Comparison of ENCODE assay signal across 8 mouse cellular contexts in genomic region chr4:134683008-134683407, GRCm38 (mm10). TPM values are rescaled to one million over a fixed set of nuclear protein-coding genes. Genes with fewer than 3 reads are reported as not detected.
DNase-seq lines count a peak whose midpoint lies in the region; ATAC-seq and TF ChIP-seq lines count a peak whose summit lies in the region.

No protein-coding gene starts in this region.

- H3K9me3 ChIP-seq in heart, embryonic 11.5 days (replicated peaks; ENCODE audit: control insufficient read depth, low read length) = no peaks in the 10 kb centered on the region; the same call in 1 of the 2 replicates
- H3K9me3 ChIP-seq in embryonic facial prominence, embryonic 14.5 days (ENCODE audit: control insufficient read depth, low read length) = peaks cover 8% of the 10 kb centered on the region; the same call in 1 of the 2 replicates
- H3K9me3 ChIP-seq in liver, embryonic 12.5 days (replicated peaks) = peaks cover 19% of the 10 kb centered on the region
- no peaks in the 10 kb centered on the region for H3K9me3 ChIP-seq in stomach, postnatal 0 days (ENCODE audit: control insufficient read depth, low read length)

- peak overlapping the region; percentile 39 for H3K9ac ChIP-seq in heart, embryonic 11.5 days (ENCODE audit: low read depth, low read length)
- H3K9ac ChIP-seq in embryonic facial prominence, embryonic 14.5 days (ENCODE audit: low read depth, low read length) = peak overlapping the region; percentile 27; the same call in 1 of the 2 replicates
- no peak overlapping the region for H3K9ac ChIP-seq in liver, embryonic 12.5 days
- H3K9ac ChIP-seq in stomach, postnatal 0 days (ENCODE audit: low read length) = 0 out of 2 replicates have a peak overlapping the region, but pooled peaks have one; percentile 8

- peaks cover 21% of the 10 kb centered on the region for H3K4me1 ChIP-seq in heart, embryonic 11.5 days (ENCODE audit: control insufficient read depth, insufficient read depth, low read length)
- peaks cover 20% of the 10 kb centered on the region for H3K4me1 ChIP-seq in embryonic facial prominence, embryonic 14.5 days (ENCODE audit: control insufficient read depth, insufficient read depth, low read length)
- peaks cover 18% of the 10 kb centered on the region for H3K4me1 ChIP-seq in liver, embryonic 12.5 days
- peaks cover 2% of the 10 kb centered on the region for H3K4me1 ChIP-seq in stomach, postnatal 0 days (replicated peaks; ENCODE audit: control insufficient read depth, insufficient read depth)

- H3K79me2 ChIP-seq in C2C12 (ENCODE audit: control insufficient read depth, insufficient read depth) = no peaks in the 10 kb centered on the region

- H3K27me3 ChIP-seq in heart, embryonic 11.5 days (ENCODE audit: control insufficient read depth, insufficient read depth, low read length) = no peaks in the 10 kb centered on the region
- no peaks in the 10 kb centered on the region for H3K27me3 ChIP-seq in C2C12 (ENCODE audit: control insufficient read depth, insufficient read depth, insufficient read length)
- H3K27me3 ChIP-seq in embryonic facial prominence, embryonic 14.5 days (replicated peaks; ENCODE audit: control insufficient read depth, insufficient read depth, low read length) = no peaks in the 10 kb centered on the region
- H3K27me3 ChIP-seq in liver, embryonic 12.5 days (replicated peaks) = 0 out of 2 replicates have a peak, but pooled peaks cover 4% of the 10 kb centered on the region
- H3K27me3 ChIP-seq in stomach, postnatal 0 days (ENCODE audit: control insufficient read depth, insufficient read depth, low read length) = no peaks in the 10 kb centered on the region

- H3K4me2 ChIP-seq in heart, embryonic 11.5 days = peak overlapping the region; percentile 27
- peak overlapping the region; percentile 40 for H3K4me2 ChIP-seq in embryonic facial prominence, embryonic 14.5 days (ENCODE audit: low read depth, low read length)
- H3K4me2 ChIP-seq in liver, embryonic 12.5 days = no peak overlapping the region; the same call in 1 of the 2 replicates
- peak overlapping the region; percentile 29 for H3K4me2 ChIP-seq in stomach, postnatal 0 days (replicated peaks; ENCODE audit: low read depth)

- H3ac ChIP-seq in C2C12 (ENCODE audit: control insufficient read depth, insufficient read length, low read depth) = peak overlapping the region; percentile 35

- H3K36me3 ChIP-seq in heart, embryonic 11.5 days (ENCODE audit: control insufficient read depth, insufficient read depth, low read length) = no peaks in the 10 kb centered on the region; the same call in 1 of the 2 replicates
- H3K36me3 ChIP-seq in C2C12 (ENCODE audit: control insufficient read depth, insufficient read depth) = no peaks in the 10 kb centered on the region
- no peaks in the 10 kb centered on the region for H3K36me3 ChIP-seq in embryonic facial prominence, embryonic 14.5 days (ENCODE audit: control insufficient read depth, insufficient read depth, low read length)
- H3K36me3 ChIP-seq in liver, embryonic 12.5 days = peaks cover 13% of the 10 kb centered on the region; the same call in 1 of the 2 replicates
- no peaks in the 10 kb centered on the region for H3K36me3 ChIP-seq in stomach, postnatal 0 days (ENCODE audit: control insufficient read depth, insufficient read depth, low read length)

- peak overlapping the region; percentile 46 for H3K27ac ChIP-seq in heart, embryonic 11.5 days (ENCODE audit: low read depth, low read length)
- peak overlapping the region; percentile 74 for H3K27ac ChIP-seq in embryonic facial prominence, embryonic 14.5 days (replicated peaks; ENCODE audit: low read depth, low read length)
- 0 out of 2 replicates have a peak overlapping the region, but pooled peaks have one; percentile 13 for H3K27ac ChIP-seq in liver, embryonic 12.5 days
- peak overlapping the region; percentile 49; the same call in 1 of the 2 replicates for H3K27ac ChIP-seq in stomach, postnatal 0 days (replicated peaks)

- no peak for TF ChIP-seq CTCF in C2C12 (IDR thresholded peaks at IDR 0.05; ENCODE audit: control insufficient read depth, insufficient read depth, insufficient read length)
- TF ChIP-seq CTCF in stomach, postnatal 0 days (IDR thresholded peaks at IDR 0.05; ENCODE audit: low read depth) = 0 out of 2 replicates have a peak, but pooled peaks have one; percentile 11

- no peak overlapping the region for H3K4me3 ChIP-seq in heart, embryonic 11.5 days (ENCODE audit: low read depth, low read length)
- no peak overlapping the region for H3K4me3 ChIP-seq in C2C12 (ENCODE audit: insufficient read depth, poor library complexity, severe bottlenecking)
- no peak overlapping the region for H3K4me3 ChIP-seq in embryonic facial prominence, embryonic 14.5 days (ENCODE audit: low read depth, low read length)
- H3K4me3 ChIP-seq in liver, embryonic 12.5 days = no peak overlapping the region
- H3K4me3 ChIP-seq in stomach, postnatal 0 days (ENCODE audit: low read depth, low read length) = no peak overlapping the region

- 38% methylated on average over 13 of the region's 13 CpGs for WGBS in heart, embryonic 11.5 days (ENCODE audit: insufficient replicate concordance)
- 16% methylated on average over 13 of the region's 13 CpGs for WGBS in embryonic facial prominence, embryonic 14.5 days
- 16% methylated on average over 13 of the region's 13 CpGs for WGBS in liver, embryonic 12.5 days (ENCODE audit: insufficient replicate concordance)
- 15% methylated on average over 13 of the region's 13 CpGs for WGBS in stomach, postnatal 0 days

- TF ChIP-seq EP300 in stomach, postnatal 0 days (optimal IDR thresholded peaks at IDR 0.05) = no peak

- ATAC-seq in heart, embryonic 11.5 days (replicated peaks; ENCODE audit: insufficient number of reproducible peaks, low FRiP score, low TSS enrichment) = no peak
- peak; percentile 83 for ATAC-seq in embryonic facial prominence, embryonic 14.5 days (ENCODE audit: low read depth)
- no peak for ATAC-seq in liver, embryonic 12.5 days
- ATAC-seq in stomach, postnatal 0 days (ENCODE audit: low FRiP score, low TSS enrichment) = peak; percentile 64

- no peak for DNase-seq in heart, adult 11 months
- DNase-seq in embryonic facial prominence, embryonic 14.5 days (ENCODE audit: low spot score) = peak; percentile 89
- DNase-seq in stomach, postnatal 0 days (ENCODE audit: low spot score) = peak; percentile 36
- no peak for DNase-seq in adrenal gland, adult 18-20 months (ENCODE audit: low spot score in 2 of 2)
- DNase-seq in thymus, adult 18-20 months = no peak

- no peaks in the 10 kb centered on the region for H3K79me3 ChIP-seq in C2C12 (ENCODE audit: low read depth)

TF ChIP-seq in C2C12, 6 proteins besides CTCF, POLR2A, EP300 and RAD21:
- no peak for TF ChIP-seq FOSL1 (IDR thresholded peaks at IDR 0.05; ENCODE audit: insufficient read depth, low read length, poor library complexity, severe bottlenecking)
- TF ChIP-seq MYOG (IDR thresholded peaks at IDR 0.05; ENCODE audit: control insufficient read depth, extremely low read depth, insufficient read length) = no peak
- TF ChIP-seq MAX (IDR thresholded peaks at IDR 0.05) = no peak
- peak; percentile 23 for TF ChIP-seq MYOD1 (IDR thresholded peaks at IDR 0.05; ENCODE audit: control insufficient read depth, insufficient read length, low read depth)
- TF ChIP-seq USF1 (IDR thresholded peaks at IDR 0.05; ENCODE audit: low read depth) = no peak
- no peak for TF ChIP-seq CEBPB (IDR thresholded peaks at IDR 0.05; ENCODE audit: low read depth)

RNA-seq across cellular contexts. Expression of gene Man1c1, which starts 21.1 kb away (rescaled TPM):
- 8.6 and 9.3 TPM in 2 replicates for polyA plus RNA-seq in heart, embryonic 11.5 days (2014; fragmentation: Nextera tagmentation; extraction: Ambion mirVana)
- polyA plus RNA-seq in C2C12 (2012; fragmentation: generic; extraction: Trizol) = 6.7 TPM
- polyA plus RNA-seq in embryonic facial prominence, embryonic 14.5 days (2014; fragmentation: Nextera tagmentation; extraction: Ambion mirVana) = 5.1 and 6.5 TPM in 2 replicates
- 3.2 and 3.5 TPM in 2 replicates for polyA plus RNA-seq in liver, embryonic 12.5 days (2016; fragmentation: Nextera tagmentation; extraction: Ambion mirVana)
- 1.5 TPM in 2 replicates for polyA plus RNA-seq in stomach, postnatal 0 days (2015; fragmentation: Nextera tagmentation; extraction: Ambion mirVana)
- total RNA-seq in adrenal gland, adult 18-20 months (2021) = 10 to 100 TPM; 14.9 to 20.8 TPM

Comparison
In these comparisons a context has a peak if more than half of its experiments do, and no peak if none do; other contexts are left out.
1. ATAC-seq: peak in embryonic facial prominence, embryonic 14.5 days (single experiment) and stomach, postnatal 0 days (single experiment); none in heart, embryonic 11.5 days (single experiment) and liver, embryonic 12.5 days (single experiment).
2. H3K27ac ChIP-seq: peak in every context shown above with its lines; median percentile 74 in embryonic facial prominence, embryonic 14.5 days; 49 in stomach, postnatal 0 days; 46 in heart, embryonic 11.5 days; 13 in liver, embryonic 12.5 days.
3. DNase-seq: peak in embryonic facial prominence, embryonic 14.5 days (single experiment) and stomach, postnatal 0 days (single experiment); none in heart, adult 11 months (single experiment), adrenal gland, adult 18-20 months (0 of 2) and thymus, adult 18-20 months (0 of 2).